Mouse (Mus musculus): ENCODE measurements at regions not wholly inside any gene's neighbourhood (a gene's known extent, or its start where the extent isn't known, plus 50 kb on each side); places are given as distances from the start of the nearest gene placed in this dataset.

- no peak for DNase-seq (ENCODE audit: extremely low read depth, low read depth, low spot score)
Observed at GRCm38 (mm10) chr2:173993431-173993955, 82.6 kb upstream of the Stx16 start.

DNA sequence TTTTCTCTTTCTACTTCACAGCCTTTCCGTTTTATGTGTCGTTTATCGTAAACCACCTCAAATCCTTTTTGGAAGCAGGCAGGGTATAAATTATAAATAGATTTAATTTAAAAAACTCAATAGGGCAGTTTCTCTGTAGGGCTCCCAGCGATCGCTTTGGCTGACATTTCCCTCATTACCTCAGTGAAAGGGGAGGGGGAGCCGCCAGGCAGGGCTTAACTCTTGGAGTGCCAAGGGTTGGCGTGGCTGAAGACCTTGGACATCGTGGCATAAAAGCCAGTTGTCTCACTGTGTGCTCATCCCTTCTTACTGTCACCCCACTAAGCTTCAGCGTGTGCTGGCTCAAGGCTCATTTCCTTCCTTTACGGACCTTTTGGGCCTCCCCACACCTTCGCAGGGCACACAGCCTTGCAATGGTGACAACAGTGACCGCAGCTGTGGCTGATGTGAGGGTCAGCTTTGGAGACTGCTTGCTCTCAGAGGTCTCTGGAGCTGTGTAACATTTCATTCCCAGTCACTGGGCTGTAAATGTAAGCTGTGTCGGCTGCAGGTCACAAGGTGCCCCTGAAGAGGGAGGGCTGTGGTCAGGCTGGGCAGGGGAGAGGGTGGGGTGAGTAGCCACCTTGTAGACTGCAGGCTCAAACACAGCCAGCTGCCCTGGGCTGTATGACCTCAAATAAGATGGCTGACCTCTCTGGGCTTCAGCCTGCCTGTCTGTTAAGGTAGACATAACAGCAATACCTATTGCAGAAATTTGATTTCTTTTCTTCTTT, 81.6 kb upstream of the Stx16 start:
- no peak for DNase-seq (ENCODE audit: extremely low read depth, low read depth, low spot score)

GRCm38 (mm10) chr2:174004666-174005065, 71.4 kb upstream of the Stx16 start:
- DNase-seq (ENCODE audit: extremely low read depth, low read depth, low spot score) = no peak

GRCm38 (mm10) chr2:174007976-174008349, 68.1 kb upstream of the Stx16 start:
- DNase-seq (ENCODE audit: extremely low read depth, low read depth, low spot score) = no peak

DNA sequence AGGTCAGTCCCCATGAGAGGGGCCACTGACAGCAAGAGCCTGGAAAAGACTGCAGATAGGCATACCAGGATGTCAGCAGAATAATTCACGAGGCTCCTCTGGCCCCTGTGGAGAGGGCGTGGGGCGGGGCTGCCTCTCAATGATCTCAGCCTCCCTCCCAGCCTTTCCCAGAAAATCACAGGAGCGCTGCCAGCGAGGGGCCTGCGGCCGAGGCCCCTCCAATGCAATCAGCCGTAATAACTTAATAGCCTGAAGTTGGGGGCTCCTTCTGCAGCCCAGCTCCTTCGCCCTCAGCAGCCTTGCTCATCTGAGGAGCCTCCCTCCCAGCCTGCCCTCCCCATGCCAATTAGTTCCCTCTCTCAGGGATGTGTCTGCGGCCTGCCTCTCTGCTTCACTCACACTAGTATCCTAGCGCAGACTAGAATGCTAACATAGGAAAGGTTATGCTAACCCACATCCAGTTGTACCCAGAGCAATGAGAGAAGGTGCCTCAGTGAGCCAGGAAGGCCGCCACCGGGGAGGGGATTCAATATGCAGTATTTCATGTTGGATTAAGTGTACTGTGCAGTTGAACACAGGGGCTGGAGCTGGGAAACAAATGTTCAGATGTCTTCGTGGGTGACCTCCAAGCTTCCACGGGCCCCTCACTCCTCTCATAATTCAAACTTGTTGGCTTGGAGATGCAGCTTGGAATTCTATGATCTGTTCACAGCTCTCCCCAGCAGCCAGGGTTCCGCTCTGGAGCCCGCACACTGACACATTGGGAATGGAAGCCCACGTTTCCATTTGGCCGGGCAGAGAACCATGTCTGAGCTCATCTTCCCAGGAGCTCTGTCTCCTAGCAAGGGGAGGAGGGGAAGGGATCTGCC, 67.5 kb upstream of the Stx16 start:
- DNase-seq (ENCODE audit: extremely low read depth, low read depth, low spot score) = no peak

GRCm38 (mm10) chr2:174010038-174010437, 66.1 kb upstream of the Stx16 start:
- DNase-seq (ENCODE audit: extremely low read depth, low read depth, low spot score) = no peak

DNA sequence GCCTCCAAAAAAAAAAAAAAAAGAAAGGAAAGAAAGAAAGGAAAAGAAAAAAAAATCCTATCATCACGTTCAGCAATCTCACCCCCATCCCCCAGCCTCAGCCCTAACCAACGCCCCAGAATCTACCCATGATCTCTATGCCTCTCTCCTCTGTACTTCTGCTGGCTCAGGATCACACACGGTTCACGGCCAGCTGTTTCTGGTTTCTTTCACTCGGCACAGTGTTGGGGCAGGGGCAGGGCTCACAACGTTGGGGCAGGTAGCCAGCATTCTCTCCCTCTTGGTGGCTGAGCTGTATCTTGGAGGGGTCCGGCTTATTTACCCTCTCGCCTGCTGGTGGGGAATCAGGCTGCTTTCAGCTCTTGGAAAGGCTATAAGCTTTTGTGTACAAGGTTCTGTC, 64.7 kb upstream of the Stx16 start:
- DNase-seq (ENCODE audit: extremely low read depth, low read depth, low spot score) = no peak

DNA sequence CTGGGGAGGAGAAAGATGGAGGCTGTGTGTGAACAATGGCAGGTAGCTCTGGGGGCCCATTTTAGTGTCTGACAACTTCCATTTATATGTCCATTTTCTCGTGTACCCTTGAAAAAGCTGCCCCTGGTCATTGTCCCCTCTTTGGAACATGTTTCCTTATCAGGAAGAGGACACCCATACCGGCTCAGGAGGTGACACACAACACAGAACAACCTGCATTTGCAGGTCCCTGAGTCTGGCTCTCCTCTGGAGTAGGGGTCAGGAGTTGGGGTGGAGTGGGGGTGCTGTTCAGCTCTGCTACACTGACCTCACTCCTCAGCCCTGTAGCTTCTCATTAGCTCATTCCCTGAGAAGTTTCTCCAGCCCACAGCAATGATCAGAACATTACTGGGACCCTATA, 61.7 kb upstream of the Stx16 start:
- DNase-seq (ENCODE audit: extremely low read depth, low read depth, low spot score) = no peak

GRCm38 (mm10) chr2:174015283-174015682, 60.8 kb upstream of the Stx16 start:
- no peak for DNase-seq (ENCODE audit: extremely low read depth, low read depth, low spot score)

DNA sequence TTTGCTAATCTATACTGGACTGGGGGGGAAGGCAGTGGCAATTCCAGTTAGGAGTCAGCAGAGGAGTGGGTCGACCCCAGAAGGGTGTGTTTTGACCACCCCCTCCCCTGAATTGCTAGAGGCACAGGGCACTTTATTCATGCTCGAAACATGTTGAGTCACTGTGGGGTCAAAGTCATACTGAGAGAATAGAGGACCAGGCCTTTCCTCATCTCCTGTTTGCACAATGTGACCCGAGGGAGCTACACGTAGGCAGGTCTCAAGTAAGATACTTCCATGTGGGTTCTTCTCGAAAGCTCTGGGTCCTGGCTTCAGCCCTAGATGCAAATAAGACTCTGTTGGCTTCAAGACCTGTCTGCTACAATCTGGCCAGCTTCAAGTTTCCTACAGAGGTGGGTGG, 60.0 kb upstream of the Stx16 start:
- no peak for DNase-seq (ENCODE audit: extremely low read depth, low read depth, low spot score)

- no peak for DNase-seq (ENCODE audit: extremely low read depth, low read depth, low spot score)
Observed at GRCm38 (mm10) chr2:174017042-174017441, 59.1 kb upstream of the Stx16 start.

- DNase-seq (ENCODE audit: extremely low read depth, low read depth, low spot score) = no peak
Observed at GRCm38 (mm10) chr2:174017596-174017995, 58.5 kb upstream of the Stx16 start.

DNA sequence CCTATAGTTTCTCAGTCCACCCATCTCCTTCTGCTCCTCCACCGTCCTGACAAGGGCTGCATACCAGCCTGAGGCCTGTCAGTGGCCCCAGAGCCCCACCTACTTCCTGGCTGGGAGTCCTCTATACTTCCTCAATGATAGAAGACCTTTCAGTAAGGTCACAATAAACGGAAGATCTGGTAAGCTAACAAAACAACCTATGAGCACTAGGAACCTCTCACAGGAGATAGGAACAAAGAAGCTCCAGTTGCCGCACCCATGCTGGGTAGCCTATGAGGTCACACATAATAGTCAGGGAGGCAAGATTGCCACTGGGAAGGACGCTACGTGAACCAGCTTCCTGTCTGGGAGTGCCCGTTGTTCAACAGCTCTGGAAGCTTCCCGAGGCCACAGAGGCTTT, 58.1 kb upstream of the Stx16 start:
- no peak for DNase-seq (ENCODE audit: extremely low read depth, low read depth, low spot score)

- no peak for DNase-seq (ENCODE audit: extremely low read depth, low read depth, low spot score)
Observed at GRCm38 (mm10) chr2:174018986-174019385, 57.1 kb upstream of the Stx16 start.

GRCm38 (mm10) chr2:174019970-174020369, 56.1 kb upstream of the Stx16 start:
- DNase-seq (ENCODE audit: extremely low read depth, low read depth, low spot score) = no peak

- DNase-seq (ENCODE audit: extremely low read depth, low read depth, low spot score) = no peak
Observed at GRCm38 (mm10) chr2:174020447-174020846, 55.7 kb upstream of the Stx16 start.

- DNase-seq (ENCODE audit: extremely low read depth, low read depth, low spot score) = no peak
Observed at GRCm38 (mm10) chr2:174021538-174021937, 54.6 kb upstream of the Stx16 start.

DNA sequence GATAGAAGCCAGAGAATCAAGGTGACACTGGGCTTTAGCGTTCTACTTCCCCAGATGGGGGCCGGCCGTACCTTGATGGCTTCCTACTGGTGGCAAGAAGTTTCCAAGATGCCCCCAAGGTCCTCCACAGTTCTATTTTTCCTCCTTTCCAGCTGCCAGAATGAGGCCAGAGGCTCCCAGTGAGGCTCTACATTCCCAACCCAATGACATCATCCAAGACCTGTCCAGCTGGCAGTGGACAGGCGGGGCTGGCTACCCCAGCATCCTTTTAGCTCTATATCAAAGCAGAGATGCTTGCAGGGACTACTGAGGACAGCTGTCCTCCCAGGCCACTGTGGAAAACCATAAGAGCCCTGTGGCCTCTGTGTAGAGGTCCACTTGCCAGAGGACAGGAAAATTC, 53.8 kb upstream of the Stx16 start:
- DNase-seq (ENCODE audit: extremely low read depth, low read depth, low spot score) = no peak

DNA sequence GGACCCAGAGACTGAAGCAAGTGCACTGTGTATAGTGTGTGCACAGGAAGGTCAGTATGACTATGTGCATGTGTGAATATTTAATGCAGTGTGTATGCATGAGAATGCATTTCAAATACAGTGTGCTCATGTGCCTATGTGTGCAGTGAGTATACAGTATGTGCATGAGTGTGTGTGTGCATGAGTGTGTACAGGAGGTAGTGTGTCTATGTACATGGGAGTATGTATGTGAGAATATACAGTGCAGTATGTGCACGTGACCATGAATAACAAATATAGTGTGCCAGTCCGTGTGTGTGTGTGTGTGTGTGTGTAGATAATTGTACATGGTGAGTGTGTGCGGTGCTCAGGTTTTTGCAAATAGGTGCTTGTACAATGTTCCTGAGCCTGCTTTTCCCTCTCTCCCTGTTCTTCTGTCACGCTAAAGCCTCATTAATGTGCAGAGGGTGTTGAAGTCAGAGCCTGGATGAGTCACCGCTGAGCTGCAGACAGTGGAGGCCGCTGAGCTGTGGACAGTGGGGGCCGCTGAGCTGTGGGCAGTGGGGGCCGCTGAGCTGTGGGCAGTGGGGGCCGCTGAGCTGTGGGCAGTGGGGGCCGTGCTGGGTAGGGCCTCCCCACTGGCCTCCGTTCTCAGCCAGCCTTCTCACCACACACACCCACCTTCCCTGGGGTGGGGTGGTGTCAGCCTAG, 50.8 kb upstream of the Stx16 start:
- DNase-seq (ENCODE audit: extremely low read depth, low read depth, low spot score) = no peak

Measured in fat pad, adult 2 months (tissue).